Mouse (Mus musculus) lung, embryonic 14.5 days (tissue): ENCODE results near the gene Crebl2. TPM values are rescaled to one million over a fixed set of nuclear protein-coding genes. Genes with fewer than 3 reads are reported as not detected.
A peak's percentile ranks its signal among the peaks of the same experiment; 100 is the strongest.

Experiments used
- ATAC-seq: fragments of 200-750 bp; cut with Nextera tagmentation; 2 replicates; pipeline ENCODE4 v1.8.0; 2017; ENCODE audit warnings: mild to moderate bottlenecking, moderate TSS enrichment, moderate library complexity; ENCODE audit not compliant: insufficient read depth
- DNase-seq: peaks from one replicate; pipeline ENCODE4 v3.0.0-alpha.2; 2015
- H3K27ac ChIP-seq: fragments of 300-500 bp; sonication (generic); 2 replicates; pipeline ENCODE4 v1.5.1; 2014; ENCODE audit warnings: low read depth, mild to moderate bottlenecking, moderate library complexity
- H3K27me3 ChIP-seq: fragments of 300-500 bp; sonication (generic); 2 replicates; pipeline ENCODE4 v1.6.1; 2014; ENCODE audit warnings: low read length, control low read depth; ENCODE audit not compliant: insufficient read depth
- H3K36me3 ChIP-seq: fragments of 300-500 bp; sonication (generic); 2 replicates; pipeline ENCODE4 v1.6.1; 2014; ENCODE audit warnings: control low read depth; ENCODE audit not compliant: insufficient read depth
- H3K4me1 ChIP-seq: fragments of 300-500 bp; sonication (generic); 2 replicates; pipeline ENCODE4 v1.6.1; 2014; ENCODE audit warnings: antibody characterized with exemption, control low read depth; ENCODE audit not compliant: insufficient read depth
- H3K4me2 ChIP-seq: fragments of 300-500 bp; sonication (generic); 2 replicates; pipeline ENCODE4 v1.6.1; 2014; ENCODE audit warnings: mild to moderate bottlenecking
- H3K4me3 ChIP-seq: fragments of 300-500 bp; sonication (generic); 2 replicates; pipeline ENCODE4 v1.5.1; 2014; ENCODE audit warnings: low read depth, low read length
- H3K9ac ChIP-seq: fragments of 300-500 bp; sonication (generic); 2 replicates; pipeline ENCODE4 v1.6.1; 2014
- H3K9me3 ChIP-seq: fragments of 300-500 bp; sonication (generic); 2 replicates; pipeline ENCODE4 v1.6.1; 2016; ENCODE audit warnings: low read depth, low read length, control low read depth
- CTCF ChIP-seq: IDR thresholded peaks from 2 replicates; pipeline ENCODE4 v1.5.1; 2016; ENCODE audit warnings: antibody characterized with exemption, low read depth
- WGBS: fragments of 180-500 bp; shearing (Covaris S2); extraction: QIAGEN DNeasy Blood & Tissue Kit; methylation state at CpG from one replicate; pipeline ENCODE4 v1.1.7; 2014; 5-methylcytosine and 5-hydroxymethylcytosine counted together
- polyA plus RNA-seq: library from polyadenylated mRNA; unstranded; fragments of >200 nt; fragmentation: Nextera tagmentation; extraction: Ambion mirVana; gene quantifications from 2 replicates; pipeline ENCODE4 v1.2.1, GENCODE M21; 2014

The Crebl2 gene
- polyA plus RNA-seq, 1 experiment from 2014 or later: 1.4 TPM

DNA sequence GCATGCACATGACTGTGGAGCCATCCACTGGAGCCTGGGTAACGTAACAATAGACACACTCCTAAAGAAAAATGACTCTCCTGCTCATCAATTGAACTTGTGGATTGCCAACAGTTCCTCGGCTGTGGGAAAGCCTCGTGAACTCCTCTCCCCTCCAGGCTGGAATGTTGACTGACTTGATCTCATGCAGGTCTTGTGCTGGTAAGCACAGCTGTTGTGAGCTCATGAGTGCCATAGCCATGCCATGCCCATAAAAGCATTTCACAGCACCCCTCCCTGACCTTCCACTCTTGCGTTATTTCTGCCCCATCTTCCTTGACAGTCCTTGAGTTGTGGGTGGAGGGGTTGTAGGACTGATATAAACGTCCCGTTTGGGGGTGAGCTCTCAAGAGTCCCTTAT is 9.5 kb upstream of the Crebl2 start:
- H3K9ac ChIP-seq: no peak overlapping the region
- H3K9me3 ChIP-seq: no peaks in the 10 kb centered on the region
- no peak for TF ChIP-seq CTCF
- no peak overlapping the region for H3K4me2 ChIP-seq
- no peak overlapping the region for H3K27ac ChIP-seq
- H3K36me3 ChIP-seq: no peaks in the 10 kb centered on the region
- H3K4me3 ChIP-seq: no peak overlapping the region
- H3K4me1 ChIP-seq: no peaks in the 10 kb centered on the region
- no peaks in the 10 kb centered on the region for H3K27me3 ChIP-seq
- WGBS: 29% methylated on average over 6 of the region's 6 CpGs
- DNase-seq (no peak), ATAC-seq (0 out of 2 replicates have a peak, but pooled peaks have one; percentile 41)

DNA sequence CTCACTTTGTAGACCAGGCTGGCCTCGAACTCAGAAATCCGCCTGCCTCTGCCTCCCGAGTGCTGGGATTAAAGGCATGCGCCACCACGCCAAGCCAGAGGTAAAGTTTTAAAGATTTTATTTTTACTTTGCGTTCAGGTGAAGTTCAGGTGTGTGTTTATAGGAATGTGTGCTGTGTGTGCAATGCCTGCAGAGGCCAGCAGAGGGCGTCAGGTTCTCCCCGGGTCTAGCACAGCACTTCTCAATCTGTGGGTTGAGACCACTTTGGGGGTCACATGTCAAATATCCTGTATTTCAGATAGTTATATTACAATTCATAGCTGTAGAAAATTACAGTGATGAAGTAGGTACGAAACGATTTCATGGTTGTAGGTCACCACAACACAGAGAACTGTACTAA is 7.1 kb upstream of the Crebl2 start:
- peak; percentile 70 for TF ChIP-seq CTCF
- no peaks in the 10 kb centered on the region for H3K9me3 ChIP-seq
- H3K4me2 ChIP-seq: no peak overlapping the region
- no peaks in the 10 kb centered on the region for H3K36me3 ChIP-seq
- 71% methylated on average over 10 of the region's 10 CpGs for WGBS
- H3K4me3 ChIP-seq: no peak overlapping the region
- no peak for ATAC-seq
- no peak for DNase-seq
- no peaks in the 10 kb centered on the region for H3K4me1 ChIP-seq
- no peak overlapping the region for H3K27ac ChIP-seq
- H3K9ac ChIP-seq: no peak overlapping the region
- no peaks in the 10 kb centered on the region for H3K27me3 ChIP-seq

DNA sequence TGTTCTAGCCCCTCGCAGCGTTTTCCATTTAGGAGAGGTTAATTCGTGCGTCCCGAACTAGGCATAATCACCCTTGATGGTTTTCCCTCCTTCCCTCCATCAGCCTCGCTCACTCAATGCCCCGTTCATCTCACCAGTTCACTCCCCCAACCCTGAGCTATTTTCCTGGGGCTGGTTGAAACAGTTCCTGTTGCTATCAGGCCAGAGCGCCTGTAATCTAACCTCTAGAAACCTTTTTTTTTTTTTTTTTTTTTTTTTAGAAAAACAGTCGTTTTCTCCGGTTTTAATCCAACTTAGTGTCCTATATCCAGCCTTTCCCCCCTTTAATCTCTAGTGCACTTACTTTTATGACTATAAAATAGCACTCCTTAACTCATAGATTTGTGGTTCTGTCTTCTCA is 822 bp downstream of the Crebl2 start:
- Histone ChIP-seq H3K4me1 (no peaks in the 10 kb centered on the region), H3K27me3 (no peaks in the 10 kb centered on the region), H3K9ac (peak overlapping the region; percentile 66), H3K4me2 (peak overlapping the region; percentile 88), H3K4me3 (peak overlapping the region; percentile 67), H3K27ac (peak overlapping the region; percentile 86), H3K9me3 (no peaks in the 10 kb centered on the region), H3K36me3 (no peaks in the 10 kb centered on the region)
- WGBS: 2% methylated on average over 10 of the region's 10 CpGs
- no peak for TF ChIP-seq CTCF
- no peak for DNase-seq
- no peak for ATAC-seq

DNA sequence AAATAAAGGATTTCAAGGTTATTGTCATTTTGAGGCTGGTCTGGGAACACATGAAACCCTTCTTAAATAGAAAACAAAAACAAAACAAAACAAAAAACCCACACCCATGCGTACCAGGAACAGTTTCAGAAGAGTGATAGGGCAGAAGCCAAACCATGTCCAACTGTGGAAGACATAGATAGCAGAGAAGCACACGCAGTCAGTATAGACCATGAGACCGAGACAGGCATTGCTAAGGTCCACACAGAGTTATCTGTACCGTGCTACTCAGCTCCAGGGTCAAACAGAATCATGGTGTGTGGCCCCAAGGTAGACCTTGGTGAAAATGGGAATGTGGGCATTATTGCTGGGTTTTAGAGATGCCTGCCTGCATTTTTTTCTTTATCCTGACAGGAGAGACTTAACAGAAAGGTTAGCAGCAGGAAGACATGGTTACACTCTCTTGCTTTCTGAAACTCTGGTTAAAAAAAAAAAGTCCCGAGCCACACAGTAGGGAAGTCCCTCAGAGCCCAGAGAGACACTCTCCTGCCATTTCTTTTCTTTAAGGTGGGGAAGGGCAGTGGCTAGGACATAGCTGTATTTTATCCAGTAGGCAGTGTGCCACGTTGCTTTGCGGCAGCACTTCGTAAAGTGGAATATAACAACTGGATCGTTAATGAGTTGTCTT is 4.8 kb downstream of the Crebl2 start:
- no peak for TF ChIP-seq CTCF
- no peaks in the 10 kb centered on the region for H3K27me3 ChIP-seq
- H3K4me3 ChIP-seq: no peak overlapping the region
- 77% methylated on average over 9 of the region's 9 CpGs for WGBS
- no peak for DNase-seq
- H3K4me2 ChIP-seq: no peak overlapping the region
- no peaks in the 10 kb centered on the region for H3K36me3 ChIP-seq
- H3K9ac ChIP-seq: no peak overlapping the region
- no peaks in the 10 kb centered on the region for H3K4me1 ChIP-seq
- H3K9me3 ChIP-seq: no peaks in the 10 kb centered on the region
- no peak overlapping the region for H3K27ac ChIP-seq
- ATAC-seq: no peak

DNA sequence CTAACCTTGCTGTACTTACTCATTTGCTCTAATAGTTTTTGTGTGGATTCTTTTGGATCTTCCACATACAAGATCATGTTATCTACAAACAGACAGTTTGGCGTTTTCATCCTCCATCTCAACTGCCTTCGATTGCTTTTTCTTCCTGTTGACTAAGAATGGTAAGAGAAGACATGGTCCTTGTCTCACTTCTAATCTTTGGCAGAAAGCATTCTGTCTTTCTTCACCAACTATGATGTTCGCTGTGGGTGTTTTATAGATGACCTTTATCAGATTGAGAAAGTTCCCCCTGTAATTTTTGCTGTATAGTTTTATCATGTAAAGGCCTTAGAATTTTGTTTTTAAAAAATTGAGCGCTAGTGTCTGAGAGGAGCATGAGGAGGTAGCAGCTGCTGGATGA is 8.2 kb downstream of the Crebl2 start:
- Histone ChIP-seq H3K27me3 (no peaks in the 10 kb centered on the region), H3K4me1 (no peaks in the 10 kb centered on the region), H3K9ac (no peak overlapping the region), H3K9me3 (no peaks in the 10 kb centered on the region), H3K4me2 (no peak overlapping the region), H3K36me3 (no peaks in the 10 kb centered on the region), H3K4me3 (no peak overlapping the region), H3K27ac (no peak overlapping the region)
- DNase-seq (no peak), ATAC-seq (no peak)
- 76% methylated on average over 4 of the region's 4 CpGs for WGBS
- TF ChIP-seq CTCF: no peak

DNA sequence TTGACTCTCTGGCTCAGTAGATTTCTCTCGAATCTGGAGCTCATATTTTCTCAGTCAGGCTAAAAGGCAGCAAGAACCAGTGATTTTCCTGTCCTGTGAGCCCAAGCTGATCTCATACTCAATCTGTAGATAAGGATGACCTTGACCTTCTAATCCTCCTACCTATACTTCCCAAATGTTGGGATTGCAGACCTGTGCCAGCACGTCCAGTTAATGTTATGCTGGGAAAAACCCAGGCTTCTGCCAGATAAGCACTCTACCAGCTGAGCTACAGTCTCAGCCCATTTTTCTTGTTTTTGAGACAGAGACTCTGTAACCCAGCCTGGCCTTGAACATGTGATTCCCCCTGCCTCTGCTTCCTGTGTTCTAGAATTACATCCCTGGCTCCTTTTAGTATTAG is 10.4 kb downstream of the Crebl2 start:
- TF ChIP-seq CTCF: no peak
- no peak for DNase-seq
- no peaks in the 10 kb centered on the region for H3K4me1 ChIP-seq
- H3K36me3 ChIP-seq: no peaks in the 10 kb centered on the region
- WGBS: 64% methylated on average over 2 of the region's 2 CpGs
- H3K27me3 ChIP-seq: no peaks in the 10 kb centered on the region
- H3K4me3 ChIP-seq: no peak overlapping the region
- no peak overlapping the region for H3K4me2 ChIP-seq
- no peak overlapping the region for H3K9ac ChIP-seq
- H3K27ac ChIP-seq: no peak overlapping the region
- ATAC-seq: no peak
- H3K9me3 ChIP-seq: no peaks in the 10 kb centered on the region

DNA sequence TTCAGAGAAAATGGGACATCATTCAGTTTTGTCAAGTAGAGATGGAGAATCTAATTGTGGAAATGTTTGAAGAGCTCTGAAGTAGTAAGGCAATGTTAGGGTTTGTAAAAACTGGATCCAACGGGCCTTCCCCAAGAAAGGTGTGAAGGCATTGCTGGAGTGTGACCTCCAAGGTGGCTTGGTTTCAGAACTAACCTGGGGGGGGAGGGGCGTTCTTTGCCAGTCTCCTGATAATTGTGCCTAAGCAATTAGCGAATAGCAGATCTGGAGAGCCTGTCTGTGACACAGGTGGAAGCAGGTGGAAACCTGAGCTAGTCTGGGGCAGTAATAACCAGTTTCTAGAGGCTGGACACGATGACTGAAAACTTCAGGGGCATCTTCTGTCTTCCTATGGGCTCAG is 15.8 kb downstream of the Crebl2 start:
- Histone ChIP-seq H3K36me3 (0 out of 2 replicates have a peak, but pooled peaks cover 2% of the 10 kb centered on the region), H3K9ac (no peak overlapping the region), H3K27me3 (no peaks in the 10 kb centered on the region), H3K4me3 (no peak overlapping the region), H3K27ac (no peak overlapping the region), H3K9me3 (no peaks in the 10 kb centered on the region), H3K4me2 (no peak overlapping the region), H3K4me1 (no peaks in the 10 kb centered on the region)
- no peak for TF ChIP-seq CTCF
- ATAC-seq: no peak
- no peak for DNase-seq
- 67% methylated on average over 4 of the region's 4 CpGs for WGBS
